Comparison of ENCODE assay signal across 14 mouse cellular contexts in genomic region chr6:49817625-49818024, GRCm38 (mm10). TPM values are rescaled to one million over a fixed set of nuclear protein-coding genes. Genes with fewer than 3 reads are reported as not detected.
"Had no signal": no experiment of that assay in that cellular context is flagged by ENCODE, and none has a peak within 500 bp of the region (broad histone marks: within the 10 kb centered on the region; RNA-seq: fewer than 3 reads in every experiment).

No protein-coding gene starts in this region.

- H3K4me3 ChIP-seq: limb, embryonic 13.5 days; midbrain, embryonic 12.5 days; neural tube, embryonic 13.5 days; stomach, embryonic 15.5 days had no signal

- H3K27ac ChIP-seq: kidney, postnatal 0 days; limb, embryonic 13.5 days; liver, embryonic 14.5 days; midbrain, embryonic 12.5 days; neural tube, embryonic 13.5 days; stomach, embryonic 15.5 days had no signal

- DNase-seq: kidney, adult 8-10 months; kidney, postnatal 36 days; left cerebral cortex, postnatal 4 days; lung, adult 18-20 months; retina, postnatal 1 day; thymus, postnatal 4 days had no signal

RNA-seq across cellular contexts. Expression of gene Npy, which starts 4.9 kb away (rescaled TPM):
- total RNA-seq: liver, adult 2 months; megakaryocyte-erythroid progenitor cell, adult 5-6 weeks had no signal
